Mouse (Mus musculus): ENCODE measurements around the gene Sord. TPM values are rescaled to one million over a fixed set of nuclear protein-coding genes. Genes with fewer than 3 reads are reported as not detected.

Sord gene
- polyA plus RNA-seq, 1 experiment from 2014 or later: 158 TPM

GRCm38 (mm10) chr2:122221378-122221777 lies 13.2 kb upstream of the Sord start:
- H3K4me2 ChIP-seq: no peak overlapping the region
- H3K36me3 ChIP-seq (replicated peaks): no peaks in the 10 kb centered on the region
- no peak overlapping the region for H3K9ac ChIP-seq
- 0 out of 2 replicates have a peak overlapping the region, but pooled peaks have one; percentile 24 for H3K27ac ChIP-seq (replicated peaks)
- H3K9me3 ChIP-seq (replicated peaks): no peaks in the 10 kb centered on the region
- no peak overlapping the region for H3K4me3 ChIP-seq (replicated peaks)
- peaks cover 42% of the 10 kb centered on the region for H3K4me1 ChIP-seq (replicated peaks)
- ATAC-seq (ENCODE audit: insufficient read depth): no peak
- H3K27me3 ChIP-seq: no peaks in the 10 kb centered on the region
- WGBS (ENCODE audit: insufficient replicate concordance): 13% methylated on average over 4 of the region's 4 CpGs

- 43% methylated on average over 5 of the region's 5 CpGs for WGBS (ENCODE audit: insufficient replicate concordance)
- Histone ChIP-seq H3K27me3 (no peaks in the 10 kb centered on the region), H3K4me1 (replicated peaks) (peaks cover 39% of the 10 kb centered on the region), H3K27ac (replicated peaks) (no peak overlapping the region), H3K4me3 (replicated peaks) (no peak overlapping the region), H3K9ac (no peak overlapping the region), H3K9me3 (replicated peaks) (no peaks in the 10 kb centered on the region), H3K36me3 (replicated peaks) (no peaks in the 10 kb centered on the region), H3K4me2 (no peak overlapping the region)
- ATAC-seq (ENCODE audit: insufficient read depth): peak; percentile 47; the same call in 1 of the 2 replicates
These were observed 12.8 kb upstream of the Sord start for GRCm38 (mm10) chr2:122221798-122222197.

- Histone ChIP-seq H3K36me3 (replicated peaks) (no peaks in the 10 kb centered on the region), H3K27ac (replicated peaks) (no peak overlapping the region), H3K4me1 (replicated peaks) (peaks cover 38% of the 10 kb centered on the region), H3K4me2 (no peak overlapping the region), H3K4me3 (replicated peaks) (no peak overlapping the region), H3K9me3 (replicated peaks) (no peaks in the 10 kb centered on the region), H3K27me3 (no peaks in the 10 kb centered on the region), H3K9ac (no peak overlapping the region)
- 45% methylated on average over 5 of the region's 5 CpGs for WGBS (ENCODE audit: insufficient replicate concordance)
- ATAC-seq (ENCODE audit: insufficient read depth): no peak
These were observed 12.3 kb upstream of the Sord start for GRCm38 (mm10) chr2:122222272-122222671.

GRCm38 (mm10) chr2:122223654-122224053 lies 10.9 kb upstream of the Sord start:
- Histone ChIP-seq H3K4me1 (replicated peaks) (peaks cover 38% of the 10 kb centered on the region), H3K9ac (no peak overlapping the region), H3K4me2 (no peak overlapping the region), H3K27ac (replicated peaks) (no peak overlapping the region), H3K9me3 (replicated peaks) (no peaks in the 10 kb centered on the region), H3K4me3 (replicated peaks) (no peak overlapping the region), H3K27me3 (no peaks in the 10 kb centered on the region), H3K36me3 (replicated peaks) (no peaks in the 10 kb centered on the region)
- peak; percentile 56; the same call in 1 of the 2 replicates for ATAC-seq (ENCODE audit: insufficient read depth)

- peaks cover 36% of the 10 kb centered on the region for H3K4me1 ChIP-seq (replicated peaks)
- H3K9ac ChIP-seq: no peak overlapping the region
- no peaks in the 10 kb centered on the region for H3K9me3 ChIP-seq (replicated peaks)
- no peak for ATAC-seq (ENCODE audit: insufficient read depth)
- 77% methylated on average over 6 of the region's 6 CpGs for WGBS (ENCODE audit: insufficient replicate concordance)
- no peak overlapping the region for H3K27ac ChIP-seq (replicated peaks)
- no peaks in the 10 kb centered on the region for H3K27me3 ChIP-seq
- no peaks in the 10 kb centered on the region for H3K36me3 ChIP-seq (replicated peaks)
- H3K4me3 ChIP-seq (replicated peaks): no peak overlapping the region
- H3K4me2 ChIP-seq: no peak overlapping the region
These were observed 4.2 kb upstream of the Sord start for GRCm38 (mm10) chr2:122230395-122230794.

GRCm38 (mm10) chr2:122231616-122232015 lies 2.9 kb upstream of the Sord start:
- Histone ChIP-seq H3K4me1 (replicated peaks) (peaks cover 48% of the 10 kb centered on the region), H3K9me3 (replicated peaks) (no peaks in the 10 kb centered on the region), H3K27ac (replicated peaks) (no peak overlapping the region), H3K4me3 (replicated peaks) (no peak overlapping the region), H3K9ac (no peak overlapping the region), H3K27me3 (no peaks in the 10 kb centered on the region), H3K4me2 (no peak overlapping the region), H3K36me3 (replicated peaks) (no peaks in the 10 kb centered on the region)
- no peak for ATAC-seq (ENCODE audit: insufficient read depth)
- WGBS (ENCODE audit: insufficient replicate concordance): 80% methylated on average over 9 of the region's 9 CpGs

- Histone ChIP-seq H3K4me2 (peak overlapping the region; percentile 90), H3K27ac (replicated peaks) (no peak overlapping the region), H3K4me1 (replicated peaks) (peaks cover 52% of the 10 kb centered on the region), H3K9ac (no peak overlapping the region), H3K36me3 (replicated peaks) (no peaks in the 10 kb centered on the region), H3K9me3 (replicated peaks) (no peaks in the 10 kb centered on the region), H3K27me3 (no peaks in the 10 kb centered on the region), H3K4me3 (replicated peaks) (no peak overlapping the region; the same call in 1 of the 2 replicates)
- no peak for ATAC-seq (ENCODE audit: insufficient read depth)
- 57% methylated on average over 5 of the region's 5 CpGs for WGBS (ENCODE audit: insufficient replicate concordance)
These were observed 1.2 kb upstream of the Sord start for GRCm38 (mm10) chr2:122233341-122233740.

- Histone ChIP-seq H3K4me3 (replicated peaks) (peak overlapping the region; percentile 77), H3K27ac (replicated peaks) (peak overlapping the region; percentile 90), H3K27me3 (no peaks in the 10 kb centered on the region), H3K9me3 (replicated peaks) (no peaks in the 10 kb centered on the region), H3K4me1 (replicated peaks) (peaks cover 50% of the 10 kb centered on the region), H3K9ac (peak overlapping the region; percentile 74), H3K36me3 (replicated peaks) (no peaks in the 10 kb centered on the region), H3K4me2 (peak overlapping the region; percentile 90)
- no peak for ATAC-seq (ENCODE audit: insufficient read depth)
- WGBS (ENCODE audit: insufficient replicate concordance): 10% methylated on average over 26 of the region's 26 CpGs
These were observed 591 bp upstream of the Sord start for GRCm38 (mm10) chr2:122233759-122234557.

- Histone ChIP-seq H3K4me2 (peak overlapping the region; percentile 90), H3K4me3 (replicated peaks) (peak overlapping the region; percentile 77), H3K27me3 (no peaks in the 10 kb centered on the region), H3K4me1 (replicated peaks) (peaks cover 49% of the 10 kb centered on the region), H3K27ac (replicated peaks) (peak overlapping the region; percentile 90), H3K9me3 (replicated peaks) (no peaks in the 10 kb centered on the region), H3K36me3 (replicated peaks) (no peaks in the 10 kb centered on the region), H3K9ac (peak overlapping the region; percentile 74)
- WGBS (ENCODE audit: insufficient replicate concordance): 8% methylated on average over 2 of the region's 2 CpGs
- ATAC-seq (ENCODE audit: insufficient read depth): peak; percentile 23
These were observed 876 bp downstream of the Sord start for GRCm38 (mm10) chr2:122235425-122235824.

GRCm38 (mm10) chr2:122236321-122236720 lies 1.8 kb downstream of the Sord start:
- no peak for ATAC-seq (ENCODE audit: insufficient read depth)
- Histone ChIP-seq H3K9me3 (replicated peaks) (no peaks in the 10 kb centered on the region), H3K36me3 (replicated peaks) (no peaks in the 10 kb centered on the region), H3K4me3 (replicated peaks) (peak overlapping the region; percentile 77), H3K27me3 (no peaks in the 10 kb centered on the region), H3K4me2 (peak overlapping the region; percentile 90), H3K27ac (replicated peaks) (peak overlapping the region; percentile 90; the same call in 1 of the 2 replicates), H3K4me1 (replicated peaks) (peaks cover 58% of the 10 kb centered on the region), H3K9ac (no peak overlapping the region; the same call in 1 of the 2 replicates)

- WGBS (ENCODE audit: insufficient replicate concordance): 76% methylated on average over 2 of the region's 2 CpGs
- Histone ChIP-seq H3K9ac (no peak overlapping the region), H3K4me1 (replicated peaks) (peaks cover 64% of the 10 kb centered on the region), H3K4me2 (peak overlapping the region; percentile 90), H3K9me3 (replicated peaks) (no peaks in the 10 kb centered on the region), H3K27me3 (no peaks in the 10 kb centered on the region), H3K27ac (replicated peaks) (peak overlapping the region; percentile 46; the same call in 1 of the 2 replicates), H3K36me3 (replicated peaks) (no peaks in the 10 kb centered on the region), H3K4me3 (replicated peaks) (no peak overlapping the region)
- ATAC-seq (ENCODE audit: insufficient read depth): no peak
These were observed 3.4 kb downstream of the Sord start for GRCm38 (mm10) chr2:122237891-122238470.

Data from liver, embryonic 15.5 days (tissue).